Mouse (Mus musculus): ENCODE measurements around the gene Agap1.

Agap1 gene

GRCm38 (mm10) chr1:89757545-89757944 lies 302.9 kb downstream of the Agap1 start:
- DNase-seq (ENCODE audit: low spot score) = no peak

- DNase-seq (ENCODE audit: low spot score) = no peak
Observed at GRCm38 (mm10) chr1:89763912-89764311, 309.3 kb downstream of the Agap1 start.

DNA sequence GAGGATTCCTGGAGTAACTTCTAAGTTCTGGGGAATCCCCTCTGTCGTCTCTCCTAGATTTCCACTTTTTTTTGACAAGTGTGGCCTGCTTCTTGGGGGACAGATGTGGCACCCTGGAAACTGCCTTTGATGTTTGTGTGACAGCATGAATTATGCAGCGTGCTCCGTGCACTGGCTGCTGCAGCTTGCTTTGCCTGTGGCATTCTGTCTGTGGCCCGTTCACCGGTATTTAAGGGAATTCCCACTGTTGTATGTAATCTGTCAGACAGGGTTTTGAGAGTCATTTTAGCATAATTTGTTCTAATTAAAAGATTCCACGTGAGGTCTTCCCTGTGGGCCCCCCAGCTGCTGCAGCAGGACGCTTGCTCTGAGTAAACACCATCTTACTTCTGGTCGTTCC lies 312.3 kb downstream of the Agap1 start:
- DNase-seq (ENCODE audit: low spot score) = no peak

DNA sequence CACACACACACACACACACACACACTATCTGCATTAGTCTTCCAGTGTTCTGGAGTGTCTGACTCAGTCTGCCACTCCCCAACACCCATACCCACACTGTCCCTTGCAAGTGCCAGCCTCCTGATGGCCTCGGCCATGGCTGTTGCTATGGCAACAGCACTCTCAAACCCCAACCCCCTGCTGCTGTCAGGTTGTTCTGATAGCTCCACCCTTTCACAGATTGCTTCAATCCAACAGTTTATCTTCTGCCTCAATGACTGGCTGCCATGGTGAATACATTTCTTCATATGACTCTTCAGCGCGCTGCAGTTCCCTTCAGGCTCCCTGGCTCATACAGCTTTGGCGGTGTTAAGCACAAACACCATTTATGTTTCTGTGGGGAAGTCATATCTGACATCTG lies 315.0 kb downstream of the Agap1 start:
- no peak for DNase-seq (ENCODE audit: low spot score)

DNA sequence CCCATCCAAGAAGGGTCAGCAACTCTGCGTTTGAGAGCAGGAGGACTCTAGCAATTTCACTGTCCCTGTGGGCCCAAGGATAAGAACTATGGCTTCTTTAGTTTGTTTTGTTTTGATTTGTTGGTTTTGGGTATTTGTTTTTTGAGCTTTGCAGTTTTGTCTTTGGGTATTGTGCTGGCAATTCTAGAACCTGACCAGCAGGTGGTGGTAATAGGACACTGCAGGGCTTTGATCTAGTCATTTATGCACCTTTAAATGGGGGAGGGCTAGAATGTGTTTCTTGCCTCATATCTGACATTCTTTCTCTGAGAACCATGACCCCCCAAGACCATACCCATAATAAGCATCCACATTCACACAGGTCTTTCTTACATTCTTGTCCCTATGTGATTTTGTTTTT lies 315.7 kb downstream of the Agap1 start:
- DNase-seq (ENCODE audit: low spot score) = no peak

DNA sequence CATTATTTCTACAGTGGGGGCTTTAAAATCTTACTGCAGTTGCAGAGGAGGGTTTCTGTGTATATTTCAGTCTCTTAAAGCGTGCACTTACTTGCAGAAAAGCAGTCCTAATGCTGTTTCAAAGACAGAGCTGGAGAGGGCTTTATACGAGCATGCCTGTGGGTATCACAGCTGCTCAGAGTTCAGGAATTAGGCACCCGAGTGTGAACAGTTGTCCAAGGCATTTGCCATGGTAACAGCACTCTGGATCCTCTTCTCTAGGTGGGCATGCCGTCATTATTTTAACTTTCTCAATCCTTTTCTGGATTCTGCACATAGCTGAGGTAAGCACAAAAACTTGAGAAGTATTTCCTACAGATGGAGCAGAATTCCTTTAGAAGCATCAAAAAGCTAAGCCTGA lies 321.1 kb downstream of the Agap1 start:
- DNase-seq (ENCODE audit: low spot score) = no peak

- DNase-seq (ENCODE audit: low spot score) = no peak
Observed at GRCm38 (mm10) chr1:89780675-89781074, 326.1 kb downstream of the Agap1 start.

GRCm38 (mm10) chr1:89781861-89782260 lies 327.3 kb downstream of the Agap1 start:
- peak; percentile 65 for DNase-seq (ENCODE audit: low spot score)

DNA sequence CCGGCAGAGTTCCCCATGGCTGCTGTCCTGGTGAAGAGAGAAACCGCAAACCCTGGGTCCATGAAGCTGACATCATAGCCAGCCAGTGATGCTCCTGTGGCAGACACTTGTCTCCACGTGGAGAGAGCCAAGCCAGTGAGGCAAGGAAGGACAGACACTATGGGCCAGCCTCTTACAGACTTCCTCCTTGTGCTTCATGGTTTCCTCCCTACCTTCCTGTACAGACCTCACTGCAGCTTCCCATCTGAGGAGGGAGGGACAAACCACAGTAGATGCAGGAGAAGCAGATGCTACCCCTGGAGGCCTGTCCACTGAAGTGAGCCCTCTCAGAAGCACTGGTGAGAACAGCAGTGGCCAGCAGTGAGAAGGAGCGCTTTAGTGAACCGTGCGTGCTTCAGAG lies 332.2 kb downstream of the Agap1 start:
- DNase-seq (ENCODE audit: low spot score) = no peak

- no peak for DNase-seq (ENCODE audit: low spot score)
Observed at GRCm38 (mm10) chr1:89798724-89799123, 344.1 kb downstream of the Agap1 start.

DNA sequence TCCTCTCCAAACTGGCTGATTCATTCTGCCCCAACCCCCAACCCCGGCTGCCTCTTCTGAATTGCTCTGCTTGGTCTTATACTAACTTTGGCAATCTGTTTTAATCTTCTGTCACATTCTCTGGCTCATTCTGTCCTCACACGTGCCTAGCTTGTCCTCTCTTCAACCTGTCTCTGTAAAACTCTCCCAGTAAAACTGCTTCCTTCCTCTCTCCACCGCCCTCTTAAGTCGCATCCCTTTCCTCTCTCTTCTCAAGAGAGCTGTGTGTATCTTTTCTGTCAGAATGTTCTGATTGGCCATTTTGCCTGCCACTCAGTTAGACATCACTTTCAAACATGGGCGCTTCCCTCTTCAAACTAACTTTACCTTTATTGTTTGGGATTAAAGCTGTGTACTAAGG lies 346.9 kb downstream of the Agap1 start:
- DNase-seq (ENCODE audit: low spot score) = no peak

DNA sequence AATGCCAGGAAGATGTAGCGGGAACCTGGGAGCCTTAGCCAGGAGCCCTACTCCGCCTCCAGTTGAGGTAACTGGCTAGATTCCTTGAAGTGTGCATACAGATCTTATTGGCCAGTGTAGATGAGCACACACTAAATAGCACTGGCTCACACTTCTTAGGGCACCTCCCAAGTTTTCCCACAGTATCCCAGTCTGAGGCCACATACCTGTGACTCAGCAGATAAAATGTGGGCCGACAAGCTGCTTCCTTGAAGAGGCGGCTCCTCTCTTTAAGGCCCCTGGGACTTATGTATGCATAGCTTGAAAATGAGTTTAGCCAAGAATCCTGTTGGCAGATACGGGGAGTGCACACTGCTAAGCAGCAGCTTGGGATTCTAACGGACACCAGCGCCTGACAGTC lies 350.4 kb downstream of the Agap1 start:
- DNase-seq (ENCODE audit: low spot score) = no peak

GRCm38 (mm10) chr1:89812816-89813215 lies 358.2 kb downstream of the Agap1 start:
- DNase-seq (ENCODE audit: low spot score) = no peak

- no peak for DNase-seq (ENCODE audit: low spot score)
Observed at GRCm38 (mm10) chr1:89816487-89817206, 362.0 kb downstream of the Agap1 start.

- no peak for DNase-seq (ENCODE audit: low spot score)
Observed at GRCm38 (mm10) chr1:89821822-89822221, 367.2 kb downstream of the Agap1 start.

- no peak for DNase-seq (ENCODE audit: low spot score)
Observed at GRCm38 (mm10) chr1:89822431-89822830, 367.8 kb downstream of the Agap1 start.

DNA sequence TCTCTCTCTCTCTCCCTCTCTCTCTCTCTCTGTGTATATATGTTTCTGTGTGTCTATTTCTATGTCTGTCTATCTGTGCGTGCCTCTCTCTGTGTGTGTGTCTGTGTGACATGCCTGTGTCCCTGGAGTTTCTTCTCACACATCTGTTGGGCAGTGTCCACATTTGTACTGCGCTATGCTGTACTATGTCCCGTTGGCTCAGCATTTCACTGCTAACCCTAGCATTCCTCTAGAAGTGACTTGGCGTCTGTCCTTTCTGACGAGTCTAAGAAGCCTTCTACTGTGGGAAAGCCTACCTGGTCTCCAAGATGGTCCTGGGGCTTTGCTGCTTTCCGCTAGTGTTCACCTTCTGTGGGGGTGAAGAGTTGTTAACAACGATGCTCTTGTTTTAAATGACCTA lies 368.4 kb downstream of the Agap1 start:
- no peak for DNase-seq (ENCODE audit: low spot score)

DNA sequence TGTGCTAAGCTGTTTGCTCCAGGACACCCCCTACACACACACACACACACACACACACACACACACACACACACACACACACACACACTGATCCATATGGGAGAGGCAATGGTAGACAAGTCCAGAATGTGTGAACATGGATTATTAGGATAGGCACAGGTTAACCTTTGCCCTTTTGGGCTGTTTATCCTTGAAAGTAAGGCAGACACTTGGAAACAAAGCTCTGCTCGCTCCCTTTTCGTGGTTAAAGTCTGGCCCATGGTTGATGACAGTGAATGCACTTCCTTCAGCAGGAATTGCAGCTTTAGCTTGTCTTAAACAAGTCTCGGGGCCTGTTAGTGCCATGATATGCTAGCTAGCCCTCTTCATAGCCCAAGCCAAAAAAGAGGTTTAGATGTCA lies 372.4 kb downstream of the Agap1 start:
- no peak for DNase-seq (ENCODE audit: low spot score)

DNA sequence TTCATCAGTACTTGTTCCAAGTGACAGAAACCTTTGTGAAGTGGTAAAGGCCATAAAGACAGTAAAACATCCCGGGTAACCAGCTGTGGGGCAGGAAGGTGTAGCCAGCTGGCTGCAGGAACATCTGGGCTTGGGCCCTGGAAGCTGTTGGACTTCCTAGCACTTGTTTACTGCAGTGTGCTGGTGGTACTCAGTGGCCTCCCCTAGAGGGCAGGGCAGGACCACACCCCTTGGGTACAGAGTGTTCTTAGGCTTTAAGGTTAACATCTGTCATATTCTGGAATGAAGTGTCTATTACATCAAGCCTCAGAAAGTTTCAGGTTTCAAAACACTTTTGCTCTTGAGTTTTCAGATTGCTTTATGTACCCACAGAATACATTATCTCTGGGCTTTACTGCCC lies 376.5 kb downstream of the Agap1 start:
- DNase-seq (ENCODE audit: low spot score) = no peak

DNA sequence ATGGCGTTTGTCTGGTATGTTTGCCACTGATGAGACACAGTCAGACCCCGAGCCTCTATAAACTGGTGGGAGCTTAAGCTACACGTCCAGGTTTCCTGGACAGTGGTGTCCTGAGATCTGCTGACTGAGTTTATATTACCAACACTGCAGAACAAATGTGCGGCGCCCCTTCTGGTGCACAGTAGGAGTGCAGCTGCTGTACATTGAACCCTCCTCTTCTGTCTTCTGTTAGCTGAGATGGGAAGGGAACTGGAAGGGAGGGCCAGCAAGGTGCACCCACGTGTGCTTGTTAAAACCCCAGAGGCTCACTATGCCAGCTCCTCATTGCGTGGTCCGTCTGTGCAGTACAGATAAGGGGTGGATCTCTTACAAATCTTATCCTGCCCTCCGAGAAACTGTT lies 389.5 kb downstream of the Agap1 start:
- DNase-seq (ENCODE audit: low spot score) = no peak

- DNase-seq (ENCODE audit: low spot score) = no peak
Observed at GRCm38 (mm10) chr1:89845487-89845886, 390.9 kb downstream of the Agap1 start.

DNA sequence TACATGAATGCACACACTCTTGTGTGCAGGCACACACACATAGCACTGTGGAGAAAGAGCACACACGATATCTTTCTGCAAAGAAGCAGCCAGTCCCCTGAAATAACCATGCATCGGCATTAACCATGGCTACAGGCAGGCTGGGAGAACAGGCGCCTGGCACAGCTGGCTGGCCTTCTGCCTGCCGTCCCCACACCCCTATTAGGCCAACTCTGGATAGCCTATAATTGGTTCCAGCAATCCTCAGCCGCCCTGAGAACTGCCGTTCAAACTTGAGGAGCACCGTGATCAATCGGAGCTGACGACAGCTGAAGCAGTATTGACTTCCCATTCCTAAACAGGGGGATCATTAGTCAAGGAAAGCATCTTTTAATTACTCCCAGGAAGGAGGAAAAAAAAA lies 391.5 kb downstream of the Agap1 start:
- DNase-seq (ENCODE audit: low spot score) = no peak

- no peak for DNase-seq (ENCODE audit: low spot score)
Observed at GRCm38 (mm10) chr1:89848356-89849039, 393.9 kb downstream of the Agap1 start.

Data from testis, postnatal 10 days (tissue).